Mouse (Mus musculus): Measurements from ENCODE around the gene Xrcc1. TPM values are rescaled to one million over a fixed set of nuclear protein-coding genes. Genes with fewer than 3 reads are reported as not detected.
"Not testable (repeated sequence)": the region's sequence is repeated elsewhere in the genome, so short reads cannot be mapped to it uniquely, and the experiment has no call there.

Gene Xrcc1
- total RNA-seq, 1 experiment from 2014 or later = 29.6 TPM

- peak; percentile 59; the same call in 1 of the 2 replicates for ATAC-seq (replicated peaks; ENCODE audit: insufficient number of reproducible peaks, low FRiP score, low TSS enrichment, poor library complexity, severe bottlenecking)
Observed at GRCm38 (mm10) chr7:24593621-24594308, 47.7 kb downstream of the Xrcc1 start.

- no peak for ATAC-seq (replicated peaks; ENCODE audit: insufficient number of reproducible peaks, low FRiP score, low TSS enrichment, poor library complexity, severe bottlenecking)
Observed at GRCm38 (mm10) chr7:24594309-24594803, 48.3 kb downstream of the Xrcc1 start.

DNA sequence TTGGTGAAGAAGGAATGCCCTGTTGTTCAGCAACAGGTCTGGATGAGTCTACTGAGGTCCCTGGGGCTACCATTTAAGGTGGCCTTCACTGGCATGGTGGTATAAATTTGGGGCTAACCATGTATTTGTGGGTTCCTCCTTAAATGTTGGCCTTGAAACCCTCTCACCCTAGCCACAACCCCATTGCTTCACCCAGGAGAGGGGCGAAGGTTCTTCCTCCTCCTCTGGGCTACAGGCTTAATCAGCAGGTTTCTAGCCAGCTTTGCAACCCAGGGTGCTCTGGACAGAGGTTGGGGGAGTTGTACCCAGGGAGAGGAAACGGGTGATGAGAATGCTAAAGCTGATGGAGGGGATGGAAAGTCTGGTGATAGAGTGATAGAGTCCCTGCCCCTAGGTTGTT is 49.4 kb downstream of the Xrcc1 start:
- no peak for ATAC-seq (replicated peaks; ENCODE audit: insufficient number of reproducible peaks, low FRiP score, low TSS enrichment, poor library complexity, severe bottlenecking)

- ATAC-seq (replicated peaks; ENCODE audit: insufficient number of reproducible peaks, low FRiP score, low TSS enrichment, poor library complexity, severe bottlenecking) = no peak
Observed at GRCm38 (mm10) chr7:24598121-24598520, 52.0 kb downstream of the Xrcc1 start.

DNA sequence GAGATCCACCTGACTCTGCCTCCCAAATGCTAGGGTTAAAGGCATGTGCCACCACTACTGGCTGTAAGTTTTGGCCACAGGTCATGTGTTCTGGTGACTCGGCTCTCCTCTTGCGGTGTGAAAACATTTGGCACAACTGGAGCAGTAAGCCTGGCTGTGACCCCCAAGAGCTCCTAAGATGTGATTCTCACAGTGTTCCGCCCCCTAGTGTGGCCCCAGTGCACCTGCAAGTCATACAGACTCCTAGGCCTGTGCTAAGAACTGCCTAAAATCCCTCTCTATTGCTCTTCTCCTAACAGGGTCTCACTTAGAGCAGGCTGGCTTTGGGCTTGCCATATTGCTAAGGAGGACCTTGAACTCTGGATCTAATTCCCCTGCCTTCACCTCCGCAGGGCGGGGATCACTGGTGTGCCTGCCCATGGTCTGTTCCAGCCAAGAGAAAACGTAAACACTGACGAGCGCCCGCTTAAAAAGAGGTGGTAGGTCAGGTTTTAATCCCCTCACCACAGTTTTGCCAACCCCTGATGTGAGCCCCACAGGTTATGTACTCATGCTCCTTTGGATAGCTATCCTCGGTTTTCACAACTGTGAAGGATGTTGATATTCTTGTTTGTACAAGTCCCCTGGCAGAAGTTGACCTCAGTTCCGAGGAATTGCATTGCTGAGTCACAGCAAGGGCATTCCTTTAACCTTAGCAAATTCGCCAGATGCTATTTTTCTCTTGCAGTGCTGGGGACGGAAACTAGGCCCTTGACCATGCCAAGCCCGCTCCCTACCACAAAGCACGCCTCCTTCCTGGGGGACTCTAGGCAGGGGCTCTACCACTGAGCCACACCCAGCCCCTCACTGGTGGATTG is 53.4 kb downstream of the Xrcc1 start:
- no peak for ATAC-seq (replicated peaks; ENCODE audit: insufficient number of reproducible peaks, low FRiP score, low TSS enrichment, poor library complexity, severe bottlenecking)

- peak; percentile 98 for ATAC-seq (replicated peaks; ENCODE audit: insufficient number of reproducible peaks, low FRiP score, low TSS enrichment, poor library complexity, severe bottlenecking)
Observed at GRCm38 (mm10) chr7:24600941-24601597, 55.0 kb downstream of the Xrcc1 start.

GRCm38 (mm10) chr7:24605561-24605960 is 59.5 kb downstream of the Xrcc1 start:
- ATAC-seq (replicated peaks; ENCODE audit: insufficient number of reproducible peaks, low FRiP score, low TSS enrichment, poor library complexity, severe bottlenecking) = no peak

- ATAC-seq (replicated peaks; ENCODE audit: insufficient number of reproducible peaks, low FRiP score, low TSS enrichment, poor library complexity, severe bottlenecking) = no peak
Observed at GRCm38 (mm10) chr7:24606046-24606445, 60.0 kb downstream of the Xrcc1 start.

GRCm38 (mm10) chr7:24608017-24608416 is 61.9 kb downstream of the Xrcc1 start:
- ATAC-seq (replicated peaks; ENCODE audit: insufficient number of reproducible peaks, low FRiP score, low TSS enrichment, poor library complexity, severe bottlenecking) = peak; percentile 83

DNA sequence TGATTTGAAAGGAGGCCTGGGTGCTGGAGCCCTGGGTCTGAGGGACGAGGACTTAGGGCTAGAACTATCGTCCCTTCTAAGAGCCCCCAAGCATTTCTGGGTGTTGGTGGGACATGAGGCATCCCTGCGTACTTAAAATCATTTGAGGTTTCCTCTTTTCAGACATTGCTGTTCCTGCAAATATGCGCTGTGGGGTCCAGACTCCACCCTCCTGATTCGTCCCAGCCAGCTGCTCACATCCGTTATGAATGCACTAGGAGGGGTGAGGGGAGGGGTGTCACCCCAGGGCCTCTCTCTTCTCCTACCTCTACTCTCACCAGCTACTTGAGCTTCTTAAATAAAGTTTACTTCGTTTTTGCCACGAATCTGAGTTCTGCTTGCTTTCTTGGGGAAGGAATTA is 62.5 kb downstream of the Xrcc1 start:
- ATAC-seq (replicated peaks; ENCODE audit: insufficient number of reproducible peaks, low FRiP score, low TSS enrichment, poor library complexity, severe bottlenecking) = 0 out of 2 replicates have a peak, but pooled peaks have one; percentile 0

DNA sequence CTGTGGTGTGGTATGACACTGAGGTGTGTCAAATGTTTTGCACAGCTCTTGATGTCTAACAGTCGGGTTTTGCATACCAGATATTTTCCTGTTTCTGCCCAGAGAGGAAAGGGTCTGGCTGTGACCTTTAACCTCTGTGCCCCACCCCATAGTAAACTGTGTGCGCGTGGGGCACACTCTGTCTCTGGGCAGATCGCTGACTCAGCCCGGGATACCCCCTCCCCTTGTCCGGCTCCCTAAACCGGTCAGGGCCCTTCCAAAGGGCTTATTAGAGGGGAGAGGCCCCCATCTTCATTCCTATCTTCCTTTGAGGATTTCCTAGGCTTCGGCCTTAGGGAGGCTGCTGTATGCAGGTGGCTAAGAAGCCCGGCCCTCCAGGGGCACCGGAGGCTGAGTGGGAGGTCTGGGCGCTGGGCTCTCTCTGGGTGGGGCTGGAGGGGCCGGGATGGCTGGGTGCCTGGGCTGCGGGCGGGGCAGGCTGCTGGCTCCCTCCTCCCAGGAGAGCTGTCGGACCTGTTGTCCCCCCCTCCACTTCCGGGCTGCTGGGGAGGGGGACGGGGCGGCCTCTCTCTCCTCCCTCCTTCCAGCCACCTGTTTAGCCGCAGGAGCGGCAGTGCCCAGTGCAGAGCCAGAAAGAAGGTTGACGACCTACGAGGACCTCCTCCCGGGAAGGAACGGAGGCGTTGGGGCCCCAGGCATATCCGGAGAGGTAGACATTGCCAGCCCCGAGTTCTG is 64.2 kb downstream of the Xrcc1 start, which contains the start of gene Phldb3:
TSS of gene Phldb3 (plus strand) at position 620 of the 735 bp plus-strand sequence.
- no peak for ATAC-seq (replicated peaks; ENCODE audit: insufficient number of reproducible peaks, low FRiP score, low TSS enrichment, poor library complexity, severe bottlenecking)

- peak; percentile 83 for ATAC-seq (replicated peaks; ENCODE audit: insufficient number of reproducible peaks, low FRiP score, low TSS enrichment, poor library complexity, severe bottlenecking)
Observed at GRCm38 (mm10) chr7:24610879-24611494, 64.9 kb downstream of the Xrcc1 start.

DNA sequence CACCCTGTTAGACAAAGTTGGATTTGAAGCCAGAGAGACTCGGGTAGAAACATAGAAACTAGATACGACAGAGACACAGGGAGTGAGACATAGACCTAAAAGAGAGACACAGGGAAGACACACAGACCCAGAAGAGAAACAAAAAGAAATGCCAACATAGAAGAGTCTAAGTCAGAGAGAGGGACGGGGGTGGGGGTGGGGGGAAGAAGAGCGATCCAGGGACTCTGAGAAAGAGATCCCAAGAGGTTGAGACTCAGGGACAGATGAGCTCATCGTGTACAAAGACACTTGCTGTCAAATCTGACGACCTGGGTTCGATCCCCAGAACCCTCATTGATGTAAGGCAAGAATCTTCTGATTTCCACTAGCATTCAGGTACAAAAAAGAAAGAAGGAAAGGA is 65.6 kb downstream of the Xrcc1 start:
- ATAC-seq (replicated peaks; ENCODE audit: insufficient number of reproducible peaks, low FRiP score, low TSS enrichment, poor library complexity, severe bottlenecking) = no peak

DNA sequence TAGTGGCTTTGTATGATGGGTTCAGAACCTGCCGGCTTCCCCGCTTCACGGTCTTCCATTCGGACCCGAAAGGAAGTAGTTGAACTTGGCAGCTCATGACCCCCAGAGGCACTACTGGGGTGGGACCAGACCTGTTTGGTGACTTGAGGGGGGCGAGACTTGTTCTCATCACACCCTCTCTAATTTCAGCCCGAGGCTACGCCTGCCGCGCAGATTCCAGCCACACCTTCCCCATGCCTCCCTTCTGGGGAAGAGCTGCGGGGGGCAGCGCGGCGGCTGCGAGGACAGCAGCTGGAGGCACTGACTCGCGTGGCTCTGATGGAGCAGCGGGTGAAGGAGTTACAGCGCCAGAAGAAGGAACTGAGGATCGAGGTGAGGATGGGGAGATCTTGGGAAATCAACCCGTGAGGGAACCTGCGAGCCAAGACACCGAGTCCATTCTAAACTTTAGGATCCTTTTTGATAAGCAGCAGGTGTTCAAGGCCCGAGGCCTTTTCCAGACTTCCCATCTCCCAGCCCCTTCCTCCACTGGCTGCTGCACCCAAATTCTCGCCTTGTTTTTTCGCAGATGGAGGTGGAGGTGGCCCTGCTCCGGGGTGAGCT is 66.3 kb downstream of the Xrcc1 start:
- ATAC-seq (replicated peaks; ENCODE audit: insufficient number of reproducible peaks, low FRiP score, low TSS enrichment, poor library complexity, severe bottlenecking) = no peak

DNA sequence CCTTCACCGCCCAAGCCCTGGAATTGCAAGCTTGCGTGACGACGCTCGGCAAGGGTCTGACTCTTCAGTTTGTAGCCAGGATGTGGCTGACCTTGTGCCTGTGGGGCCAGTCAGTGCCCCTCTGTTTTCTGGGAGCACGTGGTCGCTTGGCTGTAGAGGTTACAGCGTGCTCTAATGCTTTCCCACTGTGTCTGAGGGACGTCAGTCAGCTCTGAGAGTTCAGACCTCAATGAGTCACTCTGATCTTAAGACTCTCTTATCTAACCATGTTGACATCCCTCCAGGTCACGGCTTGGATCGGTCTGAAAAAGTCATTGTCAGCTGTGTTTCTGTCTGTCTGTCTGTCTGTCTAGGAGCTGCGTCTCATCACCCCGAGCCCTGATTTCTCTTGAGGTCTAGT is 68.7 kb downstream of the Xrcc1 start:
- no peak for ATAC-seq (replicated peaks; ENCODE audit: insufficient number of reproducible peaks, low FRiP score, low TSS enrichment, poor library complexity, severe bottlenecking)

DNA sequence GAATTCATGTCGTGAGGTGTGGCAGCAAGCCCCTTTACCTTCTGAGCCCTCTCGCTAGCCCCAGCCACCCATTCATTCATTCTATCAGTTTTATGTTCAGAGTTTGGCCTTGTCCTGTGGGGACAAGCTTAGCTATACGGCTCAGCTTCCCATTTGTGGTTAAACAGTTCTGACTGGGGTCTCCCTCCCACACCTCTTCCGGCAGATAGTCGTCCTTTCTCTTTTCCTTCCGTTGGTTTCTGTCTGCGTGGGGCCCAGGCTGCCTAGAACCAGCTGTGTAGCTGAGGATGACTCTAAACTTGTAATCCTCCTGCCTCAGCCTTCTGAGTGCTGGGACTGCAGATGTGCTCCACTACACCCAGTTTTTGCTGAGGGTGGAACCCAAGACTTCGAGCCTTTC is 71.7 kb downstream of the Xrcc1 start:
- ATAC-seq (replicated peaks; ENCODE audit: insufficient number of reproducible peaks, low FRiP score, low TSS enrichment, poor library complexity, severe bottlenecking) = no peak

GRCm38 (mm10) chr7:24618374-24618773 is 72.3 kb downstream of the Xrcc1 start:
- ATAC-seq (replicated peaks; ENCODE audit: insufficient number of reproducible peaks, low FRiP score, low TSS enrichment, poor library complexity, severe bottlenecking) = not testable (repeated sequence)

Measured in monocyte, adult 5-6 weeks (primary cell).